Mouse (Mus musculus) megakaryocyte-erythroid progenitor cell, adult 5-6 weeks (primary cell): ENCODE results near the gene Phactr4. TPM values are rescaled to one million over a fixed set of nuclear protein-coding genes. Genes with fewer than 3 reads are reported as not detected.

ENCODE experiments used
- ATAC-seq: replicated peaks from 2 replicates; pipeline ENCODE4 v1.8.0; 2016; ENCODE audit warnings: mild to moderate bottlenecking, inconsistent platforms; ENCODE audit not compliant: severe bottlenecking, poor library complexity, low FRiP score, low TSS enrichment
- total RNA-seq, 2 experiments: library from RNA; stranded (forward) in 1 of 2; stranded (reverse) in 1 of 2; fragments of 200-1000, 215-1000 nt in 1 of 2; fragments of >200 nt in 1 of 2; fragmentation: Nextera tagmentation in 1 of 2; gene quantifications; 2 replicates each; pipeline ENCODE4 v1.2.3; 2014 to 2017

Phactr4 gene
- total RNA-seq, 2 experiments from 2014 or later: 19.5 to 72.8 TPM

- no peak for ATAC-seq
These were observed 76.5 kb downstream of the Phactr4 start for GRCm38 (mm10) chr4:132345843-132346212.

- ATAC-seq: peak; percentile 46
These were observed 77.0 kb downstream of the Phactr4 start for GRCm38 (mm10) chr4:132345135-132345842.

- ATAC-seq: peak; percentile 32
These were observed 77.7 kb downstream of the Phactr4 start for GRCm38 (mm10) chr4:132344403-132345134.

GRCm38 (mm10) chr4:132341451-132341850, 80.8 kb downstream of the Phactr4 start:
- no peak for ATAC-seq

- ATAC-seq: no peak
These were observed 83.3 kb downstream of the Phactr4 start for GRCm38 (mm10) chr4:132338943-132339342.

GRCm38 (mm10) chr4:132332880-132333279, 89.4 kb downstream of the Phactr4 start:
- no peak for ATAC-seq

GRCm38 (mm10) chr4:132331960-132332359, 90.3 kb downstream of the Phactr4 start:
- ATAC-seq: no peak

GRCm38 (mm10) chr4:132329835-132330354, 92.4 kb downstream of the Phactr4 start:
- peak; percentile 14 for ATAC-seq

- peak; percentile 96 for ATAC-seq
These were observed 93.0 kb downstream of the Phactr4 start, which contains the start of gene Trnau1ap for GRCm38 (mm10) chr4:132329115-132329834. Trnau1ap (minus strand) TSS chr4:132329538.

- ATAC-seq: no peak
These were observed 93.8 kb downstream of the Phactr4 start for GRCm38 (mm10) chr4:132328391-132328982.

- no peak for ATAC-seq
These were observed 95.8 kb downstream of the Phactr4 start for GRCm38 (mm10) chr4:132326481-132326880.

- no peak for ATAC-seq
These were observed 106.6 kb downstream of the Phactr4 start for GRCm38 (mm10) chr4:132315711-132316110.

- ATAC-seq: no peak
These were observed 109.7 kb downstream of the Phactr4 start for GRCm38 (mm10) chr4:132312627-132313026.

GRCm38 (mm10) chr4:132311801-132312200, 110.5 kb downstream of the Phactr4 start:
- no peak for ATAC-seq

- no peak for ATAC-seq
These were observed 111.1 kb downstream of the Phactr4 start for GRCm38 (mm10) chr4:132311209-132311608.

- ATAC-seq: peak; percentile 37
These were observed 112.3 kb downstream of the Phactr4 start for GRCm38 (mm10) chr4:132309849-132310472.

- peak; percentile 39; the same call in 1 of the 2 replicates for ATAC-seq
These were observed 113.0 kb downstream of the Phactr4 start for GRCm38 (mm10) chr4:132309140-132309848.

- peak; percentile 76 for ATAC-seq
These were observed 113.7 kb downstream of the Phactr4 start for GRCm38 (mm10) chr4:132308437-132309139.
